Mouse (Mus musculus) kidney, postnatal 0 days (tissue): ENCODE measurements around the gene Mycbp2. TPM values are rescaled to one million over a fixed set of nuclear protein-coding genes. Genes with fewer than 3 reads are reported as not detected.

Experiments
- ATAC-seq: fragments of 200-750 bp; cut with Nextera tagmentation; replicated peaks from 2 replicates; pipeline ENCODE4 v1.8.0; 2017; ENCODE audit warnings: low read depth, moderate number of reproducible peaks, moderate TSS enrichment, moderate library complexity; ENCODE audit not compliant: low FRiP score
- DNase-seq: peaks from one replicate; pipeline ENCODE4 v3.0.0-alpha.2; 2016; ENCODE audit warnings: low spot score
- H3K27ac ChIP-seq: fragments of 300-500 bp; sonication (generic); 2 replicates; pipeline ENCODE4 v1.5.1; 2014; ENCODE audit warnings: mild to moderate bottlenecking
- H3K27me3 ChIP-seq: fragments of 300-500 bp; sonication (generic); 2 replicates; pipeline ENCODE4 v1.6.1; 2014; ENCODE audit warnings: low read length, mixed read lengths; ENCODE audit not compliant: insufficient read depth
- H3K36me3 ChIP-seq: fragments of 300-500 bp; sonication (generic); 2 replicates; pipeline ENCODE4 v1.6.1; 2014; ENCODE audit warnings: low read length, mixed read lengths; ENCODE audit not compliant: insufficient read depth
- H3K4me1 ChIP-seq: fragments of 300-500 bp; sonication (generic); replicated peaks from 2 replicates; pipeline ENCODE4 v1.6.1; 2014; ENCODE audit warnings: antibody characterized with exemption, low read length, mixed read lengths; ENCODE audit not compliant: insufficient read depth
- H3K4me2 ChIP-seq: fragments of 300-500 bp; sonication (generic); 2 replicates; pipeline ENCODE4 v1.6.1; 2014; ENCODE audit warnings: mild to moderate bottlenecking, low read length, moderate library complexity, mixed read lengths
- H3K4me3 ChIP-seq: fragments of 300-500 bp; sonication (generic); replicated peaks from 2 replicates; pipeline ENCODE4 v1.5.1; 2014; ENCODE audit warnings: low read depth, low read length
- H3K9ac ChIP-seq: fragments of 300-500 bp; sonication (generic); 2 replicates; pipeline ENCODE4 v1.6.1; 2014; ENCODE audit warnings: low read depth, low read length
- H3K9me3 ChIP-seq: fragments of 300-500 bp; sonication (generic); replicated peaks from 2 replicates; pipeline ENCODE4 v1.6.1; 2016; ENCODE audit warnings: low read length, inconsistent platforms, mixed read lengths
- CTCF ChIP-seq: IDR thresholded peaks from 2 replicates; pipeline ENCODE4 v1.5.1; 2016; ENCODE audit warnings: antibody characterized with exemption, low read depth, mild to moderate bottlenecking, moderate library complexity
- WGBS: fragments of 180-500 bp; shearing (Covaris S2); extraction: QIAGEN DNeasy Blood & Tissue Kit; methylation state at CpG from one replicate; pipeline ENCODE4 v1.1.7; 2014; 5-methylcytosine and 5-hydroxymethylcytosine counted together
- polyA plus RNA-seq: library from polyadenylated mRNA; unstranded; fragments of >200 nt; fragmentation: Nextera tagmentation; extraction: Ambion mirVana; gene quantifications from 2 replicates; pipeline ENCODE4 v1.2.1, GENCODE M21; 2015

Mycbp2 gene
- polyA plus RNA-seq, 1 experiment from 2014 or later = 19.2 TPM

GRCm38 (mm10) chr14:103186076-103186475, 160.5 kb downstream of the Mycbp2 start:
- ATAC-seq (no peak), DNase-seq (no peak)
- no peak overlapping the region for H3K4me2 ChIP-seq
- H3K9me3 ChIP-seq = no peaks in the 10 kb centered on the region
- WGBS = 98% methylated on average over 4 of the region's 4 CpGs
- H3K4me3 ChIP-seq = no peak overlapping the region
- no peak for TF ChIP-seq CTCF
- H3K4me1 ChIP-seq = no peaks in the 10 kb centered on the region
- no peak overlapping the region for H3K9ac ChIP-seq
- H3K36me3 ChIP-seq = peaks cover 26% of the 10 kb centered on the region
- no peak overlapping the region for H3K27ac ChIP-seq
- no peaks in the 10 kb centered on the region for H3K27me3 ChIP-seq

- Histone ChIP-seq H3K9ac (no peak overlapping the region), H3K4me1 (no peaks in the 10 kb centered on the region), H3K9me3 (no peaks in the 10 kb centered on the region), H3K27ac (no peak overlapping the region), H3K4me3 (no peak overlapping the region), H3K36me3 (peaks cover 15% of the 10 kb centered on the region; the same call in 1 of the 2 replicates), H3K27me3 (no peaks in the 10 kb centered on the region), H3K4me2 (no peak overlapping the region)
- 93% methylated on average over 2 of the region's 2 CpGs for WGBS
- no peak for DNase-seq
- ATAC-seq = no peak
- no peak for TF ChIP-seq CTCF
Observed at GRCm38 (mm10) chr14:103180096-103180495, 166.5 kb downstream of the Mycbp2 start.

DNA sequence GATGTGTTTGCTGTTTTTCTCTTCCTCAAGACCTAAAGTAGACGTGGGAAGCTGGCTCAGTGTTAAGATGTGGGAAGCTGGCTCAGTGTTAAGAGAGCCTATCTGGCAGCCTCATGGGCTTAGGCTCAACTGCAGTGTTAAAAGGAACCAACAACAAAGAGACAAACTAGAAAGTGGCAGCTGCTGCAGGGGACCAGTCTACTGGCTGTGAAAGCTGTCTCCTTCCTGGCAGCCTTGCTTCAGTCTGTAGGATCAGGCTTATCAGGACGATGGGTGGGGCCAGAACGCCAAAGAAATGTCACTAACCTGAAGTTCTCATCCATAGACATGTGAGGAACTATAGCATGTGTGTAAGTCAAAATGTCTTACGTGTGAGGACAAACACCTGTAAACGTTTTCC, 183.7 kb downstream of the Mycbp2 start:
- Histone ChIP-seq H3K4me2 (no peak overlapping the region), H3K9me3 (no peaks in the 10 kb centered on the region), H3K27me3 (no peaks in the 10 kb centered on the region), H3K4me3 (no peak overlapping the region), H3K27ac (no peak overlapping the region), H3K36me3 (0 out of 2 replicates have a peak, but pooled peaks cover 5% of the 10 kb centered on the region), H3K9ac (no peak overlapping the region), H3K4me1 (no peaks in the 10 kb centered on the region)
- TF ChIP-seq CTCF = no peak
- no peak for ATAC-seq
- DNase-seq = no peak
- WGBS = 72% methylated on average over 5 of the region's 5 CpGs

- WGBS = 83% methylated on average over 7 of the region's 7 CpGs
- TF ChIP-seq CTCF = no peak
- Histone ChIP-seq H3K4me1 (no peaks in the 10 kb centered on the region), H3K36me3 (peaks cover 14% of the 10 kb centered on the region), H3K9ac (no peak overlapping the region), H3K27me3 (no peaks in the 10 kb centered on the region), H3K4me3 (no peak overlapping the region), H3K4me2 (no peak overlapping the region), H3K27ac (no peak overlapping the region), H3K9me3 (no peaks in the 10 kb centered on the region)
- ATAC-seq = no peak
- DNase-seq = no peak
Observed at GRCm38 (mm10) chr14:103155685-103156084, 190.9 kb downstream of the Mycbp2 start.

DNA sequence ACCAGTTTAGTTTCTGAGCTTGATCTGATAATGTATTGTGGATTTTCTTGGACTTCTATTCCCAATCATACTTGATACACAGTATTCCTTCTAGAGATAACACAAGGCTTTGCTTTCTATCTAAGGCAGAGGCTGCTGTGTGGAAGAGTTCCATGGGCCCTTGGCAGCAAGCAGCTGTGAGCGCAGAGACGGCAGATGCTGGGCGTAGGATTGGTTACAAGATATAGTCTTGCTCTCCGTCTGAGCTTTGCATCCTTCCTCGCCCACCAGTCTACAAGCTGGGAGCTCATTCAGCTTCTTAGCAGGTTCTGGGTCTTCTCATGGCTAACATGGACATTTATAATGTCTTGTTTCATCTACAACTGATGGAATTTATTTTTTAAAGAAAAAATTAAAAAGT, 196.5 kb downstream of the Mycbp2 start:
- WGBS = 94% methylated on average over 5 of the region's 5 CpGs
- H3K27me3 ChIP-seq = no peaks in the 10 kb centered on the region
- no peak overlapping the region for H3K4me2 ChIP-seq
- H3K36me3 ChIP-seq = peaks cover 27% of the 10 kb centered on the region
- ATAC-seq (no peak), DNase-seq (no peak)
- no peak overlapping the region for H3K4me3 ChIP-seq
- no peaks in the 10 kb centered on the region for H3K9me3 ChIP-seq
- H3K27ac ChIP-seq = no peak overlapping the region
- H3K9ac ChIP-seq = no peak overlapping the region
- TF ChIP-seq CTCF = no peak
- H3K4me1 ChIP-seq = no peaks in the 10 kb centered on the region

GRCm38 (mm10) chr14:103131991-103132390, 214.6 kb downstream of the Mycbp2 start:
- DNase-seq (no peak), ATAC-seq (0 out of 2 replicates have a peak, but pooled peaks have one; percentile 36)
- 86% methylated on average over 2 of the region's 2 CpGs for WGBS

GRCm38 (mm10) chr14:103125756-103126155, 220.9 kb downstream of the Mycbp2 start:
- no peak for DNase-seq
- no peak for ATAC-seq
- no peaks in the 10 kb centered on the region for H3K4me1 ChIP-seq
- H3K27ac ChIP-seq = no peak overlapping the region
- no peaks in the 10 kb centered on the region for H3K9me3 ChIP-seq
- no peak overlapping the region for H3K4me3 ChIP-seq
- 90% methylated on average over 6 of the region's 6 CpGs for WGBS
- no peak for TF ChIP-seq CTCF
- H3K36me3 ChIP-seq = peaks cover 40% of the 10 kb centered on the region
- H3K4me2 ChIP-seq = no peak overlapping the region
- H3K9ac ChIP-seq = no peak overlapping the region
- H3K27me3 ChIP-seq = no peaks in the 10 kb centered on the region

More at GRCm38 (mm10) chr14:103131991-103132390, 214.6 kb downstream of the Mycbp2 start:
- Histone ChIP-seq H3K4me1 (no peaks in the 10 kb centered on the region), H3K9me3 (no peaks in the 10 kb centered on the region), H3K36me3 (peaks cover 39% of the 10 kb centered on the region), H3K9ac (no peak overlapping the region), H3K4me2 (no peak overlapping the region), H3K27me3 (no peaks in the 10 kb centered on the region), H3K27ac (no peak overlapping the region), H3K4me3 (no peak overlapping the region)
- TF ChIP-seq CTCF = peak; percentile 65
